Mouse (Mus musculus) lung, adult 18-20 months (tissue): Measurements from ENCODE around the gene Tle6.

Source experiments
- DNase-seq, 2 experiments: peaks; one replicate each; pipeline ENCODE4 v3.0.0; 2022; ENCODE audit warnings: mixed read lengths in 2 of 2

Gene Tle6

DNA sequence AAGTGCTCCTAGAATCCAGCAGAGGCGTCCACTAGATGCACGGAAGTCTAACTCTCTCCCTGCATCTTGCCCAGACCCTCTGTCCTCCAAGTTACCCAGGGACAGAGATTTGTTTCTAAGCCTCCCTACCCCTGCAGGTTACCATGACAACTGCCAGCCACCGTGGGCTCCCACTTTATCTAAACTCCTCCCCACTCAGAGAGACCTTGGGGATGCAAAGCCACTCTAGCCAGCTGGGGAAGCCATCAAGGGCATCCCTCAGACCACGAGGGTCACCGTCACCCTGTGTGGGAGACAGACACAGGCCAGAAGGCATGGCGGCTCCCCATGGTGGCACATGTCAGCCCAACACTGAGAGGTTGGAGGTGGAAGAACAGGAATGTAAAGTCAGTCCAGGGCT, 17.5 kb downstream of the Tle6 start:
- no peak for DNase-seq

DNA sequence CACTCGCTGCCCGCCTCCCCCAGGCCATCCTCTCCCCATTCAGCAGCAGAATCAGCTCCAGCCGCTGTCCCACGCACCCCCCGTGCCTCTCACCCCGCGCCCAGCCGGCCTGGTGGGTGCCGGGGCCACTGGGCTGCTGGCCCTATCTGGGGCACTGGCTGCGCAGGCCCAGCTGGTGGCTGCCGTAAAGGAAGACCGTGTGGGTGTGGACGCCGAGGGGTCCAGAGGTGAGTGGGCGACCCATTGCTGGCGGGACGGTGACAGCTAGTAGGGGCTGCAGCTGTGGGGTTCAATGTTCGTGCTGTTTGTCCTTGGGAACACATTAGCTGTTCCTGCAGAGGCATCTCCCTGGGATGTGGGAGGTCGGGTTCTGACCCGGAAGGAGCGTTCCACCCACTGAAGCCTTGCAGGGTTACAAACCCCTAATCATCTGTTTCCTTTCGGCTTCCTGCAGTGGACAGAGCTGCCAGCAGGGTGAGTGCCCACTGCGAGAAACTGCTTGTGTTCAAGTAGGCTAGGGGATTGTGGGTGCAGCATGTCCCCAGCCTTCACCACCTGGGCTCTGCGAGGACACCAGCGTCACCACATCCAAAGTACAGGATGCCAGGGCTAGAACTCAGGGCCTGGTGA, 20.3 kb downstream of the Tle6 start:
- DNase-seq: no peak

DNA sequence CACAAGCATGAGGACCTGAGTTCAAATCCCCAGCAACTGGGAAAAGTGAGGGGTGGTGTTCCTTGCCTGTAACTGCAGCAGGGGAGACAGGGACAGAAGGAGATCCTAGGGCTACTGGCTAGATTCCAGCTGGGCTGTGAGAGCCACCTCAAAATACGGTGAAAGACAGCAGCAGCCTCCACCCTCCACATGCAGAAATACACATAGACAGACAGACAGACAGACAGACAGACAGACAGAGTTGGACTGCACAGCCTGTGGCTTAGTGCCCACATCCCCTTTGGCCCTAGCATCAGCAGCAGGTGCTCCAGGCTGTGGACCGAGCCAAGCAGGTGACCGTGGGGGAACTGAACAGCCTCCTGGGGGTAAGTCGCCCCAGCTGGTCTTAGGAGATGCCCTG, 20.9 kb downstream of the Tle6 start:
- DNase-seq: no peak

DNA sequence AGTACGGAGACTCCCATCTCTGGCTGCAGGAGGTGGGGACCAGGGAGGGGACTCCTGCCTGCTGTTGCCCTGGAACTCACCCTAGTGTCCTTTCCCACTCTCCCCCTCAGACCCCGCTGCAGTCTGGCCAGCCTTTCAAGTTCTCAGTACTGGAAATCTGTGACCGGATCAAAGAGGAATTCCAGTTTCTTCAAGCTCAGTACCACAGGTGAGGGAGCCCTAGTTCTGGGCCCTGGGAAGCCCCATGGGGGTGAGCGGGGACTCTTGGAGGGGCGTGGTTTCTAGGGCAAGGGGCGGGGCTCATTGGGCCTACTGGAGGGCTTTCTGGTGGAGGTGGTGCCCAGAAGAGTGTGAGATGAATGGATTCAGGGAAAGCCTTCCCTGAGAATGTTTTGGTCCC, 25.2 kb downstream of the Tle6 start:
- peak in 1 of 2 experiments; percentile 59 for DNase-seq

DNA sequence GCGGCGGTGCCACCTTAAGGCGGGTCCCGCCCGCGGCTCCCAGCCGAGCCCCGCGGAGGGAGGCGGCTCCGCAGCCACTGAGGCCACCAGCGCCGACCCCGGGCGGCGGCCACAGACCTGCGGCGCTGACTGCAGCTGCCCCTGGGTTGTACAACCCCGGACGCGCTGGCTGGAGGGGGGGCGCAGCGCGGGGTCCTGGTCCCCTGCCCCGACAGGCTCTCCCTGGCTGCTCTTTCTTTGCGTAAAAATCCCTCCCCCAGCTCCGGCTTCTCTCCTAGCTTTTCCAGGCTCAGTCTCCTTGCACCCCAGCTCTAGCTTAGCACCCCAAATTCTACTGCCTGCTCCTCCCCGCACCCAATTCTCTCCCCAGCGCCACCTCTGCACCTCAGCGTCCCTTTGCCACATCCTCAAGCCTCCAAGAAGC, 25.7 kb downstream of the Tle6 start:
- peak in 1 of 2 experiments; percentile 63 for DNase-seq

DNA sequence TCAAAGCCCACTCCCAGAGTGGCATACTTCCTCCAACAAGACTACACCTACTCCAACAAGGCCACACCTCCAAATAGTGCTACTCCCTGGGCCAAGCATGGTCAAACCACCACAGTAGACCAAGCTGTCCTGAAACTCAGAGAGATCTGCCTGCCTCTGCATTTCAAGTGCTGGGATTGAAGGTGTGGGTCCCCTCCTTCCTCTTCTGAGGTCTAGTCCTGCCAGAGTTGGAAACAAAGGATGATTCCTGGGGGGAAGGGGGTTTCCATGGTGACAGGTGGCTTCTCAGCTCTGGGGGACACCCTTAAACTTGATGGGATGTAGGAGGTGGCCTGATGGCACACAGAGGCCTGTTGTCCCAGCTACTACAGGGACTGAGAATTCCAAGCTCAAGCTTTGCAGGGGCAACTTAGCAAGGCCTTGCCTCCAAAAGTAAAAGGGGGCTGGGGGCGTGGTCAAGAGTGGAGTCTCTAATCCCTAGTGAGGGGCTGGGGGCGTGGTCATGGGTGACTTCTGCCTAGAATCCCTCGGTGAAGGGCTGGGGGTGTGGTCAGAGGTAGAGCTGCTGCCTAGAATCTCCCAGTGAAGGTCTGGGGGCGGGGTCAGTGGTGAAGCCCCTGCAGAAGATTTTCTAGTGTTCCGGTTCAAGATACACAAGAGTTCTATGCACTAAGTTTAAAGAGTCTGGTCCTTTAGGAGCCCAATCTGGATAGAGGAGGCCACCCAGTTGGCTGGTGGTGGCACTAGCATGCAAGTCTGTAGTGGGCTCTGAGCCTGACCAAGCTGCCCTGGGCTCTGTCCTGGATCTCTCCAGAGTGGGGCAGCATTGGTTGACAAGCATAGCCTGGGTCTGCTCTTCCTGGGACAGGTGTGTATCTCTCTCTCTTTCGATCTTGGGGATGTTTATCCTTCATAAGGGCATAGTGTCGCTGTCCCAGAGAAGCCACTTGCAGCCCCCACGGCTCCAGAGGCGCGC, 26.5 kb downstream of the Tle6 start, which contains the start of gene Tle2:
Tle2 (plus strand) TSS at position 481 of the 976 bp plus-strand sequence.
- DNase-seq: no peak

DNA sequence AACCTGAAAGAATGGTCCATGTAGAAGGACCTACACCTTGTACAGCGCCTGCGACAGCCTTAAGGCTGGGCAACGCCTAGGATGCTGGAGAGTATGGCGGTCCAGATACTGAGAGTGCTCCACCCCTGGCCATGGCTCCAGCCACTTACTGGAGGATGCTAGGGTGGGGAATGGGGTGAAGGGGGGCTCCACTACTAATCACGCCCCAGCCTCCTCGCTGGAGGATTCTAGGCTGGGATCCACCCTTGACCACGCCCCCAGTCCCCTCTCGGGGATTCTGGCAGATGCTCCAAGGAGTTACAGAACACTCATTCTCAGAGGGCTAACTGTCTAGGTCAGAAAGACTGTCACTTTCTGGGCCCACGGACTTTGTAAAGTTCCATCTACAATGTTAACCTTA, 27.9 kb downstream of the Tle6 start:
- peak in 1 of 2 experiments; percentile 52 for DNase-seq

DNA sequence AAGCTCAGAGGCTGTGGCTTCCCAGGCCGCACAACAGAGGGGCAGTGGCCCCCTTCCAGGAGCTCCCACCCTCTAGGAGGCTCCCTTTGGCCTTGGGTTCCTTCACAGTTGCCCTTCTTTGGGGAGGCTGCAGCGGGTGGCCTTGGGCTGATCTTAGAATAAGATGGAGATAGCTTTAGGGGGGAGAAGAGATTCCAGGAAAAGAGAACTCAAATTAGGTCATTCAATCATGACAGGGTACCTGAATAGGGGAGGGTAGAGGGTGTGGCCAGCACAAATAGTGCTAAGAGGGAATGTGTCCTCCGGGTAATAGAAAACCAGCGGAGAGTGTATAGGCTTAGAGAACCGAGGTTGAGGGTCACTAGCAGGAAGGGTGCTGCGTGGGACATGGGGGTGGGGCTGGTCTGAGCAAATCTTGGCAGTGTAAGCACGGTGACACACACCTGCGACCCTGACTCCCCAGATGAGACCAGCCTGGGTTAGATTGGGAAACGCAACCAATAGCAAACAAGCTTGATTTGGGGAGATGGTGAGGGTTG, 28.7 kb downstream of the Tle6 start:
- peak in 1 of 2 experiments; percentile 48 for DNase-seq

DNA sequence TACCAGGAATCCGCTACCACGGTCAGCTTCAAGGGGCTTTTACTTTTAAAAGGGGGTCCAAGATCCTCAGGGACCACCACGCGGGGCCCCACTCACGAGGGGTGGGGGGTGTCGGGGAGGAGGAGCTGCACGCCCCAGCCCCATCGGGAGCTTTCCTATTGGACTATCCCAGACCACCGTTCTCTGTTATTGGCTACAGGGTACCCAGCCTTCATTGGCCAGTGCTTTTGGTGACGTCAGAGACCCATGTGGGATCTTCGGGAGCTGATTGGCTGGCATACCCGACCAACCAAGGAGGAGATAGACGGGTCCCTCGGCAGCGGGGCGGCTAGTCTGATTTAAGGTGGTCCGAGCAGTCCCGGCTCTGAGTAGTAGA, 29.4 kb downstream of the Tle6 start:
- peak; percentile 99 to 100 for DNase-seq

DNA sequence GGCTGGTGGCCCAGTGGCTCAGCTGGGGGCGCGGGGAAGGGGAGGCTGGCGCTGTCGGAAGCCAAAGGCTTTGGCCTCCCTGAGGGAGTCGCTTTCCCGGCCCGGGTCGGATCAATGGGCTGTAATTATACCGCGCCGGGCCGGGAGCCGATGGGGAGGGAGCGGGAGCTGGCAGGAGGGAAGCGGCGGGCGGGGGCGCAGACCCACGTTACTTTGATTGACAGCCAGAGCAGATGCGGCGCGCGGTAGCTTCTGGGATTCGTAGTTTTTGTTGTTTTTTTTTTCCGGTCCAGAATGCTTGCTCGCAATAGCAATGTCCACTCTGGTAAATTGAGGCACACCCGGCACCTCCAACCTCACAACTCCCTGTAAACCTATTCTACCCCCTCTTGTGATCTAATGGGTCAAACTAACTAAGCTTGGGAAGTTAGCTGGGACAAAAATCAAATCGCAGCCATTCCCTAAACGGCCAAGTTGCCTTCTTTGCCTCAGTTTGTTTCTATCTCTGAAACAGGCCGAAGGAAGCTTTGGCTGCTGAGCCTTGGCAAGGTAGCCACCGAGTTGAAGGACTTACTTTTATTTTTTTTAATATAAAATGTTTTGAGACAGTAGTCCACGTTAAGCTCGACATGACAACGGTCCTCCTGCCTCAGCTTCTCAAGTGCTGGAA, 29.9 kb downstream of the Tle6 start:
- DNase-seq: peak; percentile 94 to 95

DNA sequence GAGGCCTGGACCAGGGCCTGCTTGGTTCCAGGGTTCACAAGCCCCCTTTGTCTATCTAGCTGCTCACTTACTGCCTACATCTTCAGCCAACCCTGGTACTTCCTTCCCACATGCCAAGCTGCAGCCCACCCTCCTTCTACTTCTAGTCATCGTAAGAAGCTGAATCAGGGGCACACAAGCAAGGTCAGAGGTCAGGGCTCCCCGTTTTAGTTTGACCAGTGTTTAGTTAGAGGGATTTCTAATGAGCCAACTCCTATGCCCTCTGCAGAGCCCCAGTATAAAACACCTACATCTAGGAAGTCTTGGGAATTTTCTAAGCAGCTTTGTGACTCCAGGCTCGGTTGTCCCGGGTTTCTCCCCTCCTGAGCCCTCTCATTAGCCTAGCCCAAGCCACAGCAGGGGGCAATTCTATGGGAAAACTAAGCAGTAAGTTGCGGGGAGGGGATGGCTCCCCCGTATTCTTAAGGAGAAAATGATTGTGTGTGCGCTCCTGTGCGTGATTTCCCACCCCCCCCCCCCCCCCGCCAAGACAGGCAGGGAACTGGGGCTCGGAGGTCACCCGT, 30.6 kb downstream of the Tle6 start:
- DNase-seq: no peak

DNA sequence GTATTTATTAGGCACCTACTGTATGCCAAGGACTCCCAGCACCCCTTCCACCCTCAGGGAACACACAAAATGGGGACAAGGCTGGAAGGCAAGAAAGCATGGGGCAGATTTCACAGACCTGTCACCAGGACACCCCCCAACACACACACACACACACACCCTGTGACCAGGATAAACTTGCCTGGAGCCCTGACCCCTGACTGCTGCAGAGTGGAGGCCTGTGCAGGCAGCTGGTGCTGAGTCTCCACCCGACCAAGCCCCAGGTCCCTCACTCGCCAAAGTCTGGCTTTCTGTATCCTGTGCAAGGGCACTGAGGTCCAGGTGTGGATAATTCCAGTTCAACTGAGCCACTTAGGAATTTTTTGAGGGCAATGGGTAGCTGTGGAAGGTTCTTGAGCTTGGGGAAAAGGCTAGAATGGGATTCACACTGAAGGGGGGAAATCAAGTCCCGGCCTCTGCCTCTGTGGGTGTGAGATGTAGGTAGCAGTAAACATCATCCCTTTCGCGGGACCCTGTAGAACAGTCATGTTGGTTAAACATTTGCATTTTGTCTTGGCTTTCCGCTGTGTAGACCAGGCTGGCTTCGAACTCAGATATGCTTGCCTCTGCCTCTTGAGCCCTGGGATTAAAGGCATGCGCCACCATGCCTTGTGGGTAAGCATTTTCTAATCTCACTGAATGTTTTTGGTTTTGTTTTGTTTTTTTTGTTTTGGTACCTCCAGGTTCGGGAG, 31.2 kb downstream of the Tle6 start:
- no peak for DNase-seq

DNA sequence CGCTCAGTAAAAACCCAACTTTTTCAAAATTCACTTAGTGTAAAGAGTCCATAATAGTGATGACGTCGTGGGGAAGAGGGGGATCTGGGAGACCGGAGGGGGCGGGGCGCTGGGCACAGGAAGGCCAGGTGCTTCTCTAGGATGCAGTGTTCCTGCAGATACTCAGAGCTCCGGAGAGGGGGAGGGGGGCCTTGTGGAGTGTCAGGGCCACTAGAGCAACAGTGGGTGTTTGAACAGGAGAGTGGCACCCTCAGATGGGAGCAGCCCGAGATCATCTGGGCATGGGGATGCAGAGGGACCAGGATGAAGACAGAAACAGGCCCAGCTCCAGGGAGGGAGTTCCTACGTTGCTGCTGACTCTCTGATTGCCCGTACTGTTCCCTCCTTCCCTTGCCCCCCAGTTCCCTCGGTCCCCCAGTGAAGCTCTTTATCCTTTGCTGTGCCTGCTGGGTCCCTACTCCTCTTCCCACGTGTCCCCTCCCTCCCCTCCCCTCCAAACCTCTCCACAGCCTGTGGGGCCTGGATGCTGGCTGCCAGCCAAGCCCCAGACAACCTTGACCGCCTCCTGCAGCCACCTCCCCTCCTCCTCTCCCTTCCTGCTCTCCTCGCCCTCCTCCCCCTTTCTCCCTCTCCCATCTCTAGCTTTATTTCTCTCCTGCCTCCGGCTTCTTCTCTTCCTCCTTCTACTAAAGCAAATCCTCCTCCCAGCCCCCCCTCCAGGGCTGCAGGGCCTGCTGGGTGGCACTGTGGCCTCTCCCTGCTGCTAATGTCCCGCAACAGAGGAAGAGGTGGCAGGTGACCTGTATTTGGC, 32.3 kb downstream of the Tle6 start:
- peak; percentile 49 to 54 for DNase-seq

DNA sequence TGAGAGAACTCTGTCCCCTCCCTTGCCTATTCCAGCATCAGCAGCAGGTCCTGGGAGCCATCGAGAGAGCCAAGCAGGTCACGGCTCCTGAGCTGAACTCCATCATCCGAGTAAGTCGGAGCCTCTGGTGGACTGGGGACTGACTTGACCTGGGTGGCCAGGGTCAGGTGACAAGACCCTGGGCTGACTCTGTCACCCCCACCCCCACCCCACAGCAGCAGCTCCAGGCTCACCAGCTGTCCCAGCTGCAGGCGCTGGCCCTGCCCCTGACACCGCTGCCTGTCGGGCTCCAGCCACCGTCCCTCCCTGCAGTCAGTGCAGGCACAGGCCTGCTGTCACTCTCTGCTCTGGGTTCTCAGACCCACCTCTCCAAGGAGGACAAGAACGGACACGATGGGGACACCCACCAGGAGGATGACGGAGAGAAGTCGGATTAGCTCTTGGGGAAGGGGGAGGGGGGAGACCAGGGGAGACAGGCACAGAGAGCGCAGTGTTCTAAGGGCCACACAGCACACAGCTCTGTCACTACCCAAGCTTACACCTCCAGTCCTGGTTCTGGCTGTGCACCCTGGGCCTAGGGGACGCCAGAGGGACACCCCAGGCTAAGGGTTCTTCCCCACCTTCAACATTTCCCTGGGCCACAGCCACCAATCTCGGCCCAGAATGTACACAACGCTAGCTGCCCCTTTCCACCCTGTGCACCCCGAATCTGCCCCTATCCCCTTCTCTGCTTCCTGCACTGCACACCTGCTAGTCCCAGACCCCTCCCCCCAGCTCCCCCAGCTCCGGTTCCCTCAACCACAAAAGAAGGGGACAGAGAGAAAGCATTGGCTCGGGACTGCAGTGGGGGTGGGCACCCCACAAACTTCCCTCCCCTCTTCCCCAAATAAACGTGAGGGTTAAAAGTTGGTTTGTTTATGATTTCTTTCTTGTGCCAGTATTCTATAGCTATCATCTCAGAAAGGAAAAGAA, 35.3 kb downstream of the Tle6 start:
- no peak for DNase-seq

DNA sequence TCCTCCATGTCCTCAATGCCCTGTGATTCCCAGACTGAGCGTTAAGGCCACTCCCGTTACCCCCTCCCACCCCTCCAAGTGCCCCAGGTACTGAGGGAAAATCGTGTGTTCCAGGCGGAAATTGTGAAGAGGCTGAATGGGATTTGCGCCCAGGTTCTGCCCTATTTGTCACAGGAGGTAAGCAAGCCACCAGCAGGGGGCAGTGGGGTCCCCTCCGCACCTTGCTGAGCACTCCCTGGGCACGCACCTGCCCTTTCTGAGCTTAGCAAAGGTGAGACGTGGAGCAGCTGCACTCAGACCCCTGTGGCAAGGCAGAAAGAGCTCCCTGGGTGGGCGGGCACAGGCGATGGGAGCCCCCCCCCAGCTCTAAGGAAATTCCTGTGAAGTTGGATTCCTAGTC, 36.1 kb downstream of the Tle6 start:
- DNase-seq: peak in 1 of 2 experiments; percentile 65

DNA sequence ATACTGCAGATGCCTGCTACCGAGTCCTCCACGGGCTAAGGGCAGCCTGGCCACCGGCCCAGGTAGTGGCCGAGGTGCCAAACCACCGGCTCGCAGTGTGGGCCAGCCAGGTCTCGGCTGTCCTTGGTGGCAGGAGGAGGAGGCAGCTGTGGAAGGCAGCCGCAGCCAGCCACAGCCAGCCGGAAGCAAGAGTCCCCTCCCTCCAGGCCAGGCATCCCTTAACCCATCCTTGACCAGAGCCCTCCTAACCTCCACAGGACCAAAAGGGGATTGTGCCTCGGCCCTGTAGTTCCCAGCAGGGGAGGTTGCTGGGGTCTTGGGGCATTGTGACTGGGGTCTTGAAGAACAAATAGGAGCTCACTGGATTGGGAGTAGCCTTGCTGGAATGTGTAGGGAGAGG, 36.7 kb downstream of the Tle6 start:
- DNase-seq: peak; percentile 71 to 77

DNA sequence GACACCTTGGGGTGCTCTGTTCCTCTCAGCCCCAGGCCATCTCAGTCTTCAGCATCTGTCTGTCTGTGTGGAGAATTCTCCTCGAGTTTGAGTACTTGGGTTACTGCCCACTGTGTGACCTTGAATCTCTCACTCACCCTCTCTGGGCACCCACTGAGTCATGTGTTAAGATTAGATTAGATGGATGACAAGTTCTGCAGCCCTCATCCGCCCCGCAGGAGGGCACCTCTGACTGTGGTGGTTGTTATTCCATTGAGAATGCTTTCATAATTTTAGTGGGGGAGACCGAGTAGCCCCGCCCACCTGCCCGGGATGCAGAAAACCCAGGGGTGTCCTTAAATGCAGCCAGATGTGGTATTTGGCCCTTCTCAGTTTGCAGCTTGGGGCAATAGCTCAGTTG, 37.4 kb downstream of the Tle6 start:
- DNase-seq: no peak

DNA sequence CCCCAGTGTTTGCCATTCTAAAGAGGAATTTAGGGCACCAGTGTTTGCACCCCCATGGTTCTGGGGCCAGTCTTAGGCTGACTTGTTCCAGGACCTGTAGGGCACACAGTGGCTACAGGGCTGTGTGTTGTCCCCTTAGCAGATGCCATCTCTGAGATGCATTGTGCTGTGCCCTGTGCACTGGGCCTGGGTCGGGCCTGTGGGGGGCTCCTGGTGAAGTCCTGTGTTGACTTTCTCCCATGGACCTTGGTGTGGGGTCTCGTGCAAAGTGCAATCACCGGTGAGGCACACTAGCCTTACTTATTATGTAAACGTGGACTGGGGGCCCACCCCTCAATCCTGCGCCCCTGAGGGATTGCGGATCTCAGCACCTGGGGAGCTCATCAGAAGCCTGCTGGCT, 38.5 kb downstream of the Tle6 start:
- no peak for DNase-seq

DNA sequence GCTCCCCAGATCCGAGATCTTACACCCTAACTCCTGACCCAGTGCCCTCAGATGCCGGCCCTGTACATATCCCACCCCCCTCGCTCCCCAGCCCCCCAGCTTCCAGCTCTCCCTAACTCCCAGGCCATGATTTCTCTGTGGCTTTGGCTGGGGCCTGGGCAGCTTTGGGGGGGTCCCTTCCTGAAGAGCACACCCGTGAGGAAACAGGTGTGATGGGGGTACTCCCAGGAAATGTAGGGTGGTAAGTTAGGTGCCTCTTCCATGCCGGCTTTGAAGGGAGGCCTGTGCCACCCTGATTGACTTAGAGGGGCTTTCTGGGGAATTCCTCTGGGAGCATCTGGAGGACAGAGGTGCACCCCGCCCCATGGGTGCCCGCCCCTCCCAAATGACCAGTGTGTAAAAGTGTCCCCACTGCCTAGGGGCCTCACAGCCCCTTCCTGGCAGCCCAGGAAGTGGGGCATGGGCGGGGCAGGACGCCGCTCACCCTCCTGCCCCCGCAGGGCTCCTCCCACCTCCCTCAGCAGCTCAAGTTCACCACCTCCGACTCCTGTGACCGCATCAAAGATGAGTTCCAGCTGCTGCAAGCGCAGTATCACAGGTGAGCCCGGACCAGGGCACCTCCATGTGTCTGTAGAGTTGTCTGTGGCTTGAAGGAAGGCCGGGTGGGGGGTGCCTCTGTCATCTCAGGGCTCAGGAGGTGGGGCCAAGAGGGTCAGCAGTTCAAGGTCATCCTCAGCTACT, 40.0 kb downstream of the Tle6 start:
- DNase-seq: peak; percentile 68 to 75
